Mouse (Mus musculus) R1 (cell line): ENCODE measurements around the gene Ugt1a5.
A peak's percentile ranks its signal among the peaks of the same experiment; 100 is the strongest.
"Not testable (repeated sequence)": the region's sequence is repeated elsewhere in the genome, so short reads cannot be mapped to it uniquely, and the experiment has no call there.

Experiments used
- DNase-seq: peaks from one replicate; pipeline ENCODE4 v3.0.0-alpha.2; 2018; ENCODE audit warnings: low read depth, low spot score

Ugt1a5 gene

DNA sequence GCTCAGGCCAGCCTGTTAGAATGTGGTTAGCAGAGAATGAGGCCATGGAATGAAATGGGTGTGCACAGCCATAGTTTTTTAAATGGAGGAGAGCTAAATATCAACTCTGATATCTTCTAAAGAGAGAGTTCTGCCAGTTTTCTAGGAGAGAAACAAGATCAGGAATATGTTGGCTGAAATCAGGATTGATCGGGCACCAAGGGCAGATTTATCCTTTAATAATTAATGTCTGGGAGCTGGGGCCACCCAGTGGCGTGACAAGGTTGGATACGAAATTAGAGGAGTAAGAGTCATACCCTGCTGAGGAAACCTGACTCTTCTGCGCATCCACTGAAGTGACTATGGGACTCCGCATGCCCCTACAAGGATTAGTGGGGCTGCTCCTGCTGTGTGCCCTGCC is at the start of gene Ugt1a5:
Gene Ugt1a5 (plus strand): TSS at position 302 of the 400 bp plus-strand sequence.
- no peak for DNase-seq

DNA sequence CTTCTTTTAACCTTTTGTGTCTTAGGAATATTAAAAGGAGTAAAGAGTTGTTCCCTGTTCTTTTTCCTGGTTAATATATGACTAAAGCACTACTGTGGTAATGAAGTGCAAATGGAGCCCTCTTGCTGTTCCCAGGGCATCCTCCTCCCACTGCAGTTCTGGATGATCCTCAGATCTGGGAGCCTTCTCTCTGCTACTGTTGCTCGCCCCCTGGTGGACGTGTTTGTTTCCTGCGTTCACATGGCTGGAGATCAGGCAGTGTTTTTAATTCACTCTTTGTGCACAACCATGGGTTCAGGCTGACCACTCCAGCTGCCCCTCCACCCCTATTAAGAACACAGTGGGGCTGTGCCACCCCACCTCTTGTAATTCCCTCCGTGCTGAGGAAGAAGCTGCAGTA is 45.3 kb upstream of the Ugt1a5 start:
- DNase-seq: peak; percentile 10

DNA sequence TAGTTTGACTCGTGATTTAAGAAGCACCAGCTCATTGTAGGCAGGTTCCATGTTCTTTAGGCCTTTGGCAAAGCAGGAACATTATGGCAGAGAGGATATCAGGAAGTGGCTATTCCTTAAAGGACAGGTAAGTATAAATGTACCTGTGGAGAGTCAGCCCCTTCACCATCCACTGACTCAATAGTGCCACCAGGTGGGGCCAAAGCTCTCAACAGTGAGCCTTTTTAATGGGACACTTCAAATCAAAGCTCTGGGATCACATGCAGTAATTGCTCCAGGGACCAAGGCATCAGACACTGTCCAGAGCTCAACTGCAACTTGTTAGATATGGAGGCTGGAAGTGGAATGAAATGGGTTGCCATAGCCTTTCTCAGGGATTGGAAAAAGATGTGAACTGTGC is 44.3 kb upstream of the Ugt1a5 start:
- peak; percentile 8 for DNase-seq

DNA sequence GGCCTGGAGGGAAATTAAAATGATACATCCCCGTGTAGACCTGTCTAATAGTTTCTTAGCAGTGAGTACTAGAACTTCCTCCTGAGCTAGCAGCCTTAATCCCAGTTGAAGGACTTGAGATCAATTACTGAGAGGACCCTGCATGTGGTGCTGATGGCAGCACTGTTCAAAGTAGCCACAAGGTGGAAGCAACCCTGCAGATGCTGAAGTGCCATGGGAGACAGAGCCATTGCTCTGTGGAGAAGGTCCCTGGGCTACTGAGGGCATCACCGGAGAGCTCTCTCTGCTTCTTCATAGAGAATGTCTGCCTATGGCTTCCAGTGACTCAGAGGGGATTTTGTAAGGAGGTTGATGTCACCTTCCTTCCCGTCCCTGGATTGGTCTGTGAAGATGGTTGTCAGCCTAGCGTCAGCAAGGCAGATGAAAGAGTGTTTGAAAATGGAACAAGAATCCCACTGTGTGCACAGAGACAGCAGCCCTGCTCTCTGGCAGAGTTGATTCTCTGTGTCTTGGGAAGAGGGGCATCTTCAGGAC is 39.9 kb upstream of the Ugt1a5 start:
- DNase-seq: not testable (repeated sequence)

DNA sequence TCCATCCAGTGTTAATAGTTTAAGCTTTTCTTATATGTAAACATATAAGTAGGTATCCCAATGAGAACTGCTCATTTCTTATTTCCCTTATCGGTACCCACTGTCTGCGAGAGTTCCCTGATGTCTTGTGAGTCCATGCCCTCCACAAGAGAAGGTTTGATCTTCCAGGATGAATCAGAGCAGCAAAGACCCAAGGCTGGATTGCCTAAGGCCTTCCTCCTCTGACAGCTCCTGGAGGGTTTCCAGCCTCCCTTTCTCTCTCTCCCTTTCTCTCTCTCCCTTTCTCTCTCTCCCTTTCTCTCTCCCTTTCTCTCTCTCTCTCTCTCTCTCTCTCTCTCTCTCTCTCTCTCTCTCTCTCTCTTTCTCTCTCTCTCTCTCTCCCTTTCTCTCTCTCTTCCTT is 36.7 kb upstream of the Ugt1a5 start:
- DNase-seq: not testable (repeated sequence)

DNA sequence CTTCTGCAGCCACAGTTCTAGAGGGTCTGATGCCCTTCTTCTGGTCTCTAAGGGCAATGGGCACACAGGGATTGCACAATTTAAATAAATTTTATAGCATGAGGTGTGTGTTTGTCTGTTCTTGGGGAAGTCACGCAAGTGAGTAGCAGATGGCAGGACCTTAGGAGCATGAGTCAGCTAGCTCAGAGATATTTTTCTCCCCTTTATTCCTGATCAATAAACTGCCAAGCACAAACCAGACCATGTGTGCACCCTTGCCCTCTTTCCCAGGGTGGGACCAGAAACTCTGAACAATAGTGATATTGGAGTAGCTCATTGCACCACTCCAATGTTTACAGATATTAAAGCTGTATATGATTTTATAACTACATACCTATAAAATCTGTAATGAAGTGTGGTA is 35.6 kb upstream of the Ugt1a5 start:
- DNase-seq: not testable (repeated sequence)

DNA sequence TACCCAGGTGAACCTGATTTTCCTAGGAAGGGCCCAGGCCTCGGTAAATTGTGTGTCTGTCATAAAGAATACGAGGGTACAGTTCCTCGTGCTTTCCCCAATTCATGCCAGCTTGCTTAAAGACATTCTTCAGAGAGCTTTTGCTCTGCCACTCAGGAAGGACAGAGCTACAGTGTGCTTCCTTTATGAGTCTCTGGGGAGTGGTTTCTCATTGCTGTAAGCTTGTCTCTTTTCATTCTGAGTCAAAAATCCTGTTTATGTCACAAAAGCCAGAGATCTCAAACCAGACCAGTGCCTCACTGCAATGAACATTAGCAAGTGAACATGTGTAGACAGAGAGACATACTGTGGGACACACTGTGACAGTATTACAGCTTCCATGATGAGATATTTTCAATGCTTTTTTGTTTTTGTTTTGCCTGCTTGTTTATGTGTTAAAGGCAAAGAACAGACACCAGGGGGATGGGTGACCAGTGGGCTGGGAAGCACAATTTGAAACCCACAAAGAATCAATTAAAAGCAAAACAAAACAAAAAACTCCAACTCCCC is 31.8 kb upstream of the Ugt1a5 start:
- no peak for DNase-seq

DNA sequence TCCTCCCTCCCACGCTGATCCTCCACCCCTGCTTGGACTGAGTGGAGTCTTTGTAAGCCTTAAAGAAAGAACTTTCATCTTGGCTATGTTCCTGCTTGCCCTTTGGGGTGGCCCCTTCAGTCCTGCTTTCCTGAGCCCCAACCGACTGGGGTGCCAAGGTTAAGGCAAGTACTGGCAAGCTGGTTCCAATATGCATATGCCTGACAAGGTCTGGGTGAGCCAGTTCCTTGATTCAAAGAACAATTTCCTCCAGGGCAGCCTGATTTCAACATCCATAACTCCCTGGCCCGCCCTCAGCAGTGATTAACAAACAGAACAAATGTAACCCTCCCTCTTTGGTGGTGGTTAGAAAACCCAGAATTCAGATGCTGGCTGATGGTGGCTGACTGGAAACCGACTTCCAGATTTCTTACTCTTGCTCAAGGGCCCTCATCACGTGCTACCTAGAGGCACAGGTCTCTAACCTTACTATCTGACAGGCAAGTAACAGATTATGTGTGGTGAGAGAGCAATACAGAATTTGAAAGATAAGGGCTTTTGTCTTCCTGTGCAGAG is 31.3 kb upstream of the Ugt1a5 start, which contains the start of gene Ugt1a6a:
Gene Ugt1a6a (plus strand): TSS at position 353 of the 555 bp plus-strand sequence.
- DNase-seq: not testable (repeated sequence)

DNA sequence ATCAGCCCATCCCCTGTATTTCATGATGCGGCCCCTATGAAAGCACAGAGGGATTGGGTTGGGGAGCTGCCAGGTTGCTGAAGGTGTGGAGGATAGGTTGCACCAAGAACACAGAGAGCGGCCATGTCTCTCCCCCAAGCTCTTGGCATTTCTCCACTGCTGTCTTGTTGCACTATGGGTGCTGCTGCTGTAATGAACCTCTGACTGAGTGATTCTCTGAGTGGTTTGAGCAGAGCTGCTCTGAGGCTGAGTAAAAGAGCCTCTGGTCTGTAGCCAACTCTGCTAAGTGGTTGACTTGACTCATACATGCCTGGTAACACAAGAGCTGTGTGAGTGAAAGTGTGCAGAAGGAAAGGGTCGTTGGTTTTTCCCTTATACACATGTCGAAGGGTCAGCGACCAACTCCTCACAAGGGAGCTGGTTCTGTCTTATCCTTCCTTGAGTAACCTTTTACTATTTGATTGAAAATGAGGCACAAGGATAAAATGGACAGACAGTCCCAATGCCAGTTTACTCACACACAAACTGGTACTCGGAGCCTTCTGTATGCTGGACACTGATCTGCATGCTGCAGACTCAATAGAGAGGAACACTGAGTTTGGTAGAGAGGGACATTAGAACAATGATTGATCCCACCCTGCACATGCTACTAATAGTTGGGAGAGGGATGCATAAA is 30.4 kb upstream of the Ugt1a5 start:
- DNase-seq: not testable (repeated sequence)

DNA sequence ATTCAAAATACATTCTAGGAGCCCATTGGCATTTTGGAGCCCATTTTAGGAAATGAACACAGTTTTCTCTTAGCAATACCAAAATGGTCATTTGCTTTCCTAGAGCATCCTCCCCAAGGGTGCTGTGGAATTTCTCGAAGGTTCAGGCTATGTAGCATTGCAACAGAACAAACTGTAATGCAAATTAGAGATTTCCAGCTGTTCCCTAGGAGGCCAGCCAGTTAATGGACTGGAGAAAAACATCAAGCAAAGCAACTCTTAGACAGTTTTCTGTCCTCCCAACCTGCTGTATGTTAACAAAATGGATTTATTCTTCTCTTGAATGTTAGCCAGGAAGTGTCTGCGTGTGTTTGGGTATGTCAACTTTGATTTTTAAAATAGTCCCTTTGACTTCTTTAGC is 29.2 kb upstream of the Ugt1a5 start:
- no peak for DNase-seq

DNA sequence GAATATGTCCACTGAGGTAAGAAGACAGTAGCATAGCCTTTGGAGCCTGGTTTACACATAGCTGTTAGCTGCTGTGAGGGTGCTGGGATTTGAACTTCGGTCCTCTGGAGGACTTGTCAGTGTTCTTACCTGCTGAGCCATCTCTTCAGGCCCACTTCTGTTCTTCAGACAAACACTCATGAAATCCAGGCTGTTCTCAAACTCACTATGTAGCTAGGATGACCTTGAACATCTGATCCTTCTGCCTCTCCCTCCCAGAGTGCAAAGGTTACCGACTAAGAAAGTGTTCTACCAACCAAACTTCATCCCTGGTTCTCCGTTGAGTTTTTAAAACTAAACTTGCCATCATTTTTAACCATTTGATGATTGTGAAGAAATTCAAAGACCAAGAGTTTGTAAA is 28.5 kb upstream of the Ugt1a5 start:
- no peak for DNase-seq

DNA sequence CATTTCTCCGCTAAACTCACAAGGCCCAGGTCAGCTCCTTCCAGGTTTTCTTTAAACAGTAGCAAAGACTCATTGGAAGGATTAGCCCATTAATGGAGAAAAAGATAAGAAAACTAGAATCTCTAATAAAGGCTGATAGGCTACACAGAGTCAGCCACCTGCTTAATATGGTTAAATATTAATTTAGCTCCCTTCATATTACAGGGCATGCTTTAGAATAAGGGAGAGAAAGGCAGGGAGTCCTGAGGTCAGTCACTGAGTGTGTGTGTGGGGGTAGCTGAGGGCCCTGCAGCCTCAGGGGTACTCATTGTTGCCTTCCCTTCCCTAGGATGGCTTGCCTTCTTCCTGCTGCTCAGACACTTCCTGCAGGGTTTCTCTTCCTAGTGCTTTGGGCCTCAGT is 27.7 kb upstream of the Ugt1a5 start:
- DNase-seq: no peak

DNA sequence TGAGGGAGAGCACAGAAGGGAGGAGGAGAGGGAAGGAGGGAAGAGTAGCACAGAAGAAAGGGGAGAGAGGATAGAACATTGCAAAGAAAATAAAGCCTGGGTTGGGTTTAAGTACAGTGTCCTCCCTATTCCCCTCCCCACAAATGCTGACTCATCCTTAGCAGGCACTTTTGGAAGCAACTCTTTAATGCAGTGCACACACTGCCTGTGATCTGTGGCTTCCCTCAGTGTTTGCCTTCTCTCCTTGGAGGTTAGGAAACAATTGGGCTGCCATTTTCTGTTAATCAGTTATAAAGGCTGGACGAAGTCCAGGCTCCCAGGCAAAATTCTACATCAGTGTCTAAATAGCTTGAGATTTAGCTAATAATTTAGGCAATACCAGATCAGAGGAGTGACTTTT is 25.3 kb upstream of the Ugt1a5 start:
- not testable (repeated sequence) for DNase-seq

DNA sequence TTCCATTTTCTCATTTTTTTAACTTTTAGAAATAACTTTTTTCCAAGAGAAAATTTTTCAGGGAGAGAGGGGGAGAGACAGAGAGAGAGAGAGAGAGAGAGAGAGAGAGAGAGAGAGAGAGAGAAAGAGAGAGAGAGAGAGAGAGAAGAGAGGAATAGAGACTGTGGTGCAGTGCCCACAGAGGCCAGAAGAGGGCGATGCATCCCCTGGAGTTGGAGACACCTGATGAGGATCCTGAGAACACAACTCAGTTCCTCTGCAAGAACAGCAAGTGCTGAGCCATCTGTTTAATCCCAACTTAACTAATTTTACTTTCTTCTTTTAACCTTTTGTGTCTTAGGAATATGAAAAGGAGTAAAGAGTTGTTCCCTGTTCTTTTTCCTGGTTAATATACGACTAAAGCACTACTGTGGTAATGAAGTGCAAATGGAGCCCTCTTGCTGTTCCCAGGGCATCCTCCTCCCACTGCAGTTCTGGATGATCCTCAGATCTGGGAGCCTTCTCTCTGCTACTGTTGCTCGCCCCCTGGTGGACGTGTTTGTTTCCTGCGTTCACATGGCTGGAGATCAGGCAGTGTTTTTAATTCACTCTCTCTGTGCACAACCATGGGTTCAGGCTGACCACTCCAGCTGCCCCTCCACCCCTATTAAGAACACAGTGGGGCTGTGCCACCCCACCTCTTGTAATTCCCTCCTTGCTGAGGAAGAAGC is 21.7 kb upstream of the Ugt1a5 start:
- peak; percentile 11 for DNase-seq

DNA sequence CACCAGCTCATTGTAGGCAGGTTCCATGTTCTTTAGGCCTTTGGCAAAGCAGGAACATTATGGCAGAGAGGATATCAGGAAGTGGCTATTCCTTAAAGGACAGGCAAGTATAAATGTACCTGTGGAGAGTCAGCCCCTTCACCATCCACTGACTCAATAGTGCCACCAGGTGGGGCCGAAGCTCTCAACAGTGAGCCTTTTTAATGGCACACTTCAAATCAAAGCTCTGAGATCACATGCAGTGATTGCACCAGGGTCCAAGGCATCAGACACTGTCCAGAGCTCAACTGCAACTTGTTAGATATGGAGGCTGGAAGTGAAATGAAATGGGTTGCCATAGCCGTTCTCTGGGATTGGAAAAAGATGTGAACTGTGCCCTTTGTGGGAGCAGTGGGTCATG is 20.5 kb upstream of the Ugt1a5 start:
- peak; percentile 39 for DNase-seq

DNA sequence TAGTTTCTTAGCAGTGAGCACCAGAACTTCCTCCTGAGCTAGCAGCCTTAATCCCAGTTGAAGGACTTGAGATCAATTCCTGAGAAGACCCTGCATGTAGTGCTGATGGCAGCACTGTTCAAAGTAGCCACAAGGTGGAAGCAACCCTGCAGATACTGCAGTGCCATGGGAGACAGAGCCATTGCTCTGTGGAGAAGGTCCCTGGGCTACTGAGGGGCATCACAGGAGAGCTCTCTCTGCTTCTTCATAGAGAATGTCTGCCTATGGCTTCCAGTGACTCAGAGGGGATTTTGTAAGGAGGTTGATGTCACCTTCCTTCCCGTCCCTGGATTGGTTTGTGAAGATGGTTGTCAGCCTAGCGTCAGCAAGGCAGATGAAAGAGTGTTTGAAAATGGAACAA is 15.7 kb upstream of the Ugt1a5 start:
- DNase-seq: peak; percentile 8

DNA sequence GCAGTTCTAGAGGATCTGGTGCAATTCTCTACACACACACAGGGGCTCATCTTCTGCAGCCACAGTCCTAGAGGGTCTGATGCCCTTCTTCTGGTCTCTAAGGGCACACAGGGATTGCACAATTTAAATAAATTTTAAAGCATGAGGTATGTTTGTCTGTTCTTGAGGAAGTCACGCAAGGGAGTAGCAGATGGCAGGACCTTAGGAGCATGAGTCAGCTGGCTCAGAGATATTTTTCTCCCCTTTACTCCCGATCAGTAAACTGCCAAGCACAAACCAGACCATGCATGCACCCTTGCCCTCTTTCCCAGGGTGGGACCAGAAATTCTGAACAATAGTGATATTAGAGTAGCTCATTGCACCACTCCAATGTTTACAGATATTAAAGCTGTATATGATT is 7.4 kb upstream of the Ugt1a5 start:
- DNase-seq: no peak

DNA sequence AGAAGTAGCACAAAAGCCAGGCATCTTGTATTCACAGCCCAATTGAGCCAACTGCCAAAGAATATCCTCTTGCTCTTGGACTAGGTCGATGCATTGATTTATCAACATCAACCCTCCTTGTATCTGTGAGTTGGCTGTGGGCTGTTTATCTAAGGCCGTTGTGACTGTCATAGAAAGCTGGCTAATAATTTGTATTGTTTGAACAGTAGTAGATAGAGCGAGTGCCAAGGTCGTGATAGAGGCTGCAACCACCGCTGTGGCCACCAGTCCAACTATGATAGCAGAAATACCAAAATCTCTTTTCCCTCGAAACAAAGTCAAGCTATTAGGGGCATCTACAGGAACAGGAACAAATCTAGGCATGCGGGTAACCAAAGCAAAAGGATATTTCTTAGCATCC is 6.4 kb downstream of the Ugt1a5 start:
- DNase-seq: not testable (repeated sequence)

DNA sequence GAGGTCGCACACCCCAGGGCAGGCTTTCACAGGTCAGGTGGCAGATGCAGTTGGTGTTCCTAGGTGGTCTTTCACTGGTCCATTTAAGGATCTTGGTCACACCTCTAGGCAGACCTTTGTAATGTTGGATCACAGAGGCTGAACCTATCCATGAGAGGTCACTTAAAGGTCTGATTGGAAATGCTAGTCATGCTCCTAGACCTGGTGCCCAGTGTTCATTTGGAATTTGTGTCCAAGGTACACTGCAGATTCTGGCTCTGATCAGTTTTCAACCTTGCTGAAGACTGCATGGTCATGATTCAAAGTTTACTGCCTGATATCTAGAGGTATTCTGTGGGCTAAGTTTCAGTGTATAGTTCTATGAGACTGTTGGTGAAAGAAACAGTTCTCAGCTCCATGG is 13.8 kb downstream of the Ugt1a5 start:
- no peak for DNase-seq

DNA sequence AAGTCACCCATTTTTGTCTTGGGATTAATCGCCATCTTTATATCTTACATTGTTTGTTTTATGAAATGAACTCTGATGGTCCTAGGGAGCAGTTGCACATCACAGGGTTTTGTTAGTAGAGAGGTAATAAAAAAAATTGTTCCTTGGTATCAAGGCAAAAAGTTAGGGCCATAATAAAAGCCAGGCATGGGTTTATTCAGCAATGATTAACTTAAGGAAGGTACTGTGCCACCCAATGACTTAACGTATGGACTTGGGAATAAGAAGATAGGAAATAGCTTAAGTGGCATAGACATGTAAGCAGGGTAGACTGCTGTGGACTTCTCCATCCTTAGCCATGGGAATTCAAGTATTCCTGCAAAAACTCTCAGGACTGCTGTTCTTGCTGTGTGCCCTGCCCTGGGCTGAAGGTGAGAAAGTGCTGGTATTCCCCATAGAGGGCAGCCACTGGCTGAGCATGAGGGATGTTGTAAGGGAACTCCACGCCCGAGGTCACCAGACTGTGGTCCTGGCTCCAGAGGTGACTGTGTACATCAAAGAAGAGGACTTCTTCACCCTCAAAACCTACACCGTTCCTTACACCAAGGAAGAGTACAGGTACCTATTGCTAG is 20.6 kb downstream of the Ugt1a5 start:
- no peak for DNase-seq

DNA sequence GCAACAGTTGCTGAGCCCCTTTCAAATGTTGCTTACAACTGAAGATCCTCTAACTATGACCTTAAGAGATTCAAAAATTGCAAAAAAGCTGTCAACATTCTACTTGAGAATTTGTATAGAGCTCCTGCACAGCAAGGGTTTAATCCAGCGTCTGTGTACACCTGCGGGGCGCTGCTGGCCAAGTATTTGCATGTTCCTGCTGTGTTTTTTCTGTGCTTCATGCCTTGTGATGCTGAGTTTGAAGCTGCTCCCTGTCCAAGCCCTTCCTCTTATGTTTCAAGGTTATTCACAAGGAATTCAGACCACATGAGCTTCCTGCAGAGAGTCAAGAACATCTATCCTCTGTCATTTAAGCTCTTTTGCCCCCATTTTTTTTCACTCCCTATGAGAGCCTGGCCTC is 26.3 kb downstream of the Ugt1a5 start:
- peak; percentile 64 for DNase-seq

DNA sequence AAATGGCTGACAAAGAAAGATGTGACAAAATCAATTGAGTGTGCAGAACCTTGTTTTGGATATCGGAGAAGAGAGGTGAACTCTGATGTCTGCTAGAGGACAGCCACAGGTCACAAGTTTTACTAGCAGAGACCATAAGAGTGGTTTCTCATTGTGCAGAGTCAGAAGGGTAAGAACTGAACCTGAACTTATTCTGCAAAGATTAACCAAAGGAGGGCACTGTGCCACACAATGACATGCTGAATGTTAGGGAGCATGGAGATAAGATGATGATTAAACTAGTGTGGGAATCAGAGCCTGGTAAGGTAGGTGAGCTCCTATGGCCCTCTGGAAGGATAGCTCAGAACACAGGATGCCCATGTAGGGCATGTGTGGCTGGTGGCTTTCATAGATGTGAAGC is 29.9 kb downstream of the Ugt1a5 start:
- DNase-seq: no peak
